Mouse (Mus musculus): ENCODE measurements at regions not wholly inside any gene's neighbourhood (a gene's known extent, or its start where the extent isn't known, plus 50 kb on each side); places are given as distances from the start of the nearest gene placed in this dataset.

- no peak for DNase-seq
Measured at GRCm38 (mm10) chr10:19412926-19413325, 56.6 kb downstream of the Olig3 start.

- no peak for DNase-seq
Measured at GRCm38 (mm10) chr10:19413935-19414334, 57.6 kb downstream of the Olig3 start.

GRCm38 (mm10) chr10:19414834-19415233 lies 58.5 kb downstream of the Olig3 start:
- no peak for DNase-seq

GRCm38 (mm10) chr10:19424030-19424429 lies 67.7 kb downstream of the Olig3 start:
- no peak for DNase-seq

- no peak for DNase-seq
Measured at GRCm38 (mm10) chr10:19424961-19425360, 68.6 kb downstream of the Olig3 start.

GRCm38 (mm10) chr10:19426835-19427234 lies 70.5 kb downstream of the Olig3 start:
- no peak for DNase-seq

- no peak for DNase-seq
Measured at GRCm38 (mm10) chr10:19432515-19432914, 76.2 kb downstream of the Olig3 start.

- no peak for DNase-seq
Measured at GRCm38 (mm10) chr10:19434661-19435060, 78.3 kb downstream of the Olig3 start.

- DNase-seq, result no peak
Measured at GRCm38 (mm10) chr10:19441807-19442206, 85.5 kb downstream of the Olig3 start.

GRCm38 (mm10) chr10:19443516-19443915 lies 87.2 kb downstream of the Olig3 start:
- DNase-seq, result no peak

GRCm38 (mm10) chr10:19448838-19449559 lies 92.7 kb downstream of the Olig3 start:
- DNase-seq, result no peak

- no peak for DNase-seq
Measured at GRCm38 (mm10) chr10:19459053-19459452, 102.7 kb downstream of the Olig3 start.

GRCm38 (mm10) chr10:19459709-19460108 lies 103.4 kb downstream of the Olig3 start:
- DNase-seq, result no peak

- DNase-seq, result no peak
Measured at GRCm38 (mm10) chr10:19460164-19460563, 103.8 kb downstream of the Olig3 start.

GRCm38 (mm10) chr10:19463800-19464199 lies 107.5 kb downstream of the Olig3 start:
- no peak for DNase-seq

- DNase-seq, result no peak
Measured at GRCm38 (mm10) chr10:19464504-19464903, 108.2 kb downstream of the Olig3 start.

- no peak for DNase-seq
Measured at GRCm38 (mm10) chr10:19471349-19472040, 115.2 kb downstream of the Olig3 start.

GRCm38 (mm10) chr10:19472066-19472465 lies 115.7 kb downstream of the Olig3 start:
- DNase-seq, result no peak

- no peak for DNase-seq
Measured at GRCm38 (mm10) chr10:19472949-19473535, 116.7 kb downstream of the Olig3 start.

- no peak for DNase-seq
Measured at GRCm38 (mm10) chr10:19485537-19486135, 106.1 kb upstream of the Ifngr1 start.

GRCm38 (mm10) chr10:19490500-19490899 lies 101.2 kb upstream of the Ifngr1 start:
- DNase-seq, result no peak

GRCm38 (mm10) chr10:19491513-19492380 lies 100.0 kb upstream of the Ifngr1 start:
- DNase-seq, result peak; percentile 24

Data from right cerebral cortex, postnatal 25 days (tissue).